Mouse (Mus musculus): ENCODE data around the gene Babam2. TPM values are rescaled to one million over a fixed set of nuclear protein-coding genes. Genes with fewer than 3 reads are reported as not detected.

Babam2 gene
- polyA plus RNA-seq, 1 experiment from 2014 or later: 46.2 TPM

DNA sequence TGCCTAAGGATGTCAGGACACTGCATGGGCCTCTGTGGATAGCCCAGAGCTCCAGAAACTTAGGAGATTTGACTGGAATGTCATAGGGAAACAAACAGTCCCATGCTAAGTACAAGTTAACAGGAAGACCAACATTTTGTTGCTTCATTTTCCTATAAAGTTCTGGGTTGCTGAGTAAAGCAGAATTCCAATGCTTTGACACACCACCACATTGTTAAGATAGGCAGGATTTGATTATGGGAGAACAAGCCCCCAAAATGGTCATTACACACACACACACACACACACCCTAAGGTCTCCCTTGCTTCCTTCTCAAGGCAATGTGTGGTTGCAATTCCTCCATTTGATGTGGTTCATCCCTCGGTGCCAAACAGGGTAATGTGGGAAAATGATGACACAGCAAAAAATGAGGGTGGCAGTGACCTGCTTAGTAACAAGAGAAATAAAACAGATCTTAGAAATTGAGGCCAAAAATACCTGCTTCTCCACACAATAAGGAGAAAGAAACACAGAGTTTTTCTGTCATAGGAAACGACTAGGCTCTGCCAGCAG is 286.4 kb downstream of the Babam2 start:
- H3K4me3 ChIP-seq (ENCODE audit: low read depth, low read length): no peak overlapping the region
- H3K4me2 ChIP-seq: no peak overlapping the region
- no peaks in the 10 kb centered on the region for H3K9me3 ChIP-seq (ENCODE audit: control insufficient read depth, low read length)
- no peak overlapping the region for H3K27ac ChIP-seq (ENCODE audit: low read depth, low read length)
- DNase-seq (ENCODE audit: low spot score) (no peak), ATAC-seq (replicated peaks; ENCODE audit: low FRiP score) (no peak)
- no peaks in the 10 kb centered on the region for H3K27me3 ChIP-seq (replicated peaks; ENCODE audit: control insufficient read depth, insufficient read depth, low read length)
- no peaks in the 10 kb centered on the region; the same call in 1 of the 2 replicates for H3K4me1 ChIP-seq (replicated peaks; ENCODE audit: control insufficient read depth, insufficient read depth, low read length)
- no peak overlapping the region for H3K9ac ChIP-seq (ENCODE audit: low read depth, low read length)
- H3K36me3 ChIP-seq (ENCODE audit: control insufficient read depth, insufficient read depth, low read length): no peaks in the 10 kb centered on the region
- WGBS: 75% methylated on average over 2 of the region's 2 CpGs

GRCm38 (mm10) chr5:31984369-31984961 is 287.0 kb downstream of the Babam2 start:
- no peak overlapping the region for H3K27ac ChIP-seq (ENCODE audit: low read depth, low read length)
- no peak overlapping the region for H3K4me3 ChIP-seq (ENCODE audit: low read depth, low read length)
- 83% methylated on average over 13 of the region's 13 CpGs for WGBS
- H3K36me3 ChIP-seq (ENCODE audit: control insufficient read depth, insufficient read depth, low read length): no peaks in the 10 kb centered on the region
- no peaks in the 10 kb centered on the region for H3K27me3 ChIP-seq (replicated peaks; ENCODE audit: control insufficient read depth, insufficient read depth, low read length)
- H3K9ac ChIP-seq (ENCODE audit: low read depth, low read length): no peak overlapping the region
- no peaks in the 10 kb centered on the region for H3K9me3 ChIP-seq (ENCODE audit: control insufficient read depth, low read length)
- ATAC-seq (replicated peaks; ENCODE audit: low FRiP score) (no peak), DNase-seq (ENCODE audit: low spot score) (no peak)
- H3K4me1 ChIP-seq (replicated peaks; ENCODE audit: control insufficient read depth, insufficient read depth, low read length): no peaks in the 10 kb centered on the region; the same call in 1 of the 2 replicates
- H3K4me2 ChIP-seq: no peak overlapping the region

DNA sequence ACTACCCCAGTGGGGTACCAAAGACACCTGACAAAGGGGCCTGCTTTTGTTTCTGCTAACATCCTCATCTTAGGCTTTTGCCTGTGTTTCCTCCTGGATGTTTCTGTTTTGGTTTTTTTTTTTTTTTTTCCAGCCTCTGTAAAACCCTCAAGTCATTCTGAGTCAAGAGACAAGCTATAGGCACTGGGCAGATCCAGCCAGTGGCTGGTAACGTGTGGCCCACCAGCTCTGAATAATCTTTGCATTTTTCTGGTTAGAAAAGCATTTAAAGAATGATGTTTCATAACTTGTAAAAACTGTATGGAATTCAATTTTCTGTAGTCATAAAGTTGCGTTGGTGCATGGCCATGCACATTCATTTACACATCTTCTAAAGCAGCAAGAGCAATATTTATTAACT is 287.5 kb downstream of the Babam2 start:
- Histone ChIP-seq H3K9me3 (ENCODE audit: control insufficient read depth, low read length) (no peaks in the 10 kb centered on the region), H3K4me1 (replicated peaks; ENCODE audit: control insufficient read depth, insufficient read depth, low read length) (no peaks in the 10 kb centered on the region; the same call in 1 of the 2 replicates), H3K9ac (ENCODE audit: low read depth, low read length) (no peak overlapping the region), H3K27me3 (replicated peaks; ENCODE audit: control insufficient read depth, insufficient read depth, low read length) (no peaks in the 10 kb centered on the region), H3K36me3 (ENCODE audit: control insufficient read depth, insufficient read depth, low read length) (no peaks in the 10 kb centered on the region), H3K27ac (ENCODE audit: low read depth, low read length) (no peak overlapping the region), H3K4me2 (no peak overlapping the region), H3K4me3 (ENCODE audit: low read depth, low read length) (no peak overlapping the region)
- DNase-seq (ENCODE audit: low spot score) (no peak), ATAC-seq (replicated peaks; ENCODE audit: low FRiP score) (no peak)
- 84% methylated on average over 2 of the region's 2 CpGs for WGBS

DNA sequence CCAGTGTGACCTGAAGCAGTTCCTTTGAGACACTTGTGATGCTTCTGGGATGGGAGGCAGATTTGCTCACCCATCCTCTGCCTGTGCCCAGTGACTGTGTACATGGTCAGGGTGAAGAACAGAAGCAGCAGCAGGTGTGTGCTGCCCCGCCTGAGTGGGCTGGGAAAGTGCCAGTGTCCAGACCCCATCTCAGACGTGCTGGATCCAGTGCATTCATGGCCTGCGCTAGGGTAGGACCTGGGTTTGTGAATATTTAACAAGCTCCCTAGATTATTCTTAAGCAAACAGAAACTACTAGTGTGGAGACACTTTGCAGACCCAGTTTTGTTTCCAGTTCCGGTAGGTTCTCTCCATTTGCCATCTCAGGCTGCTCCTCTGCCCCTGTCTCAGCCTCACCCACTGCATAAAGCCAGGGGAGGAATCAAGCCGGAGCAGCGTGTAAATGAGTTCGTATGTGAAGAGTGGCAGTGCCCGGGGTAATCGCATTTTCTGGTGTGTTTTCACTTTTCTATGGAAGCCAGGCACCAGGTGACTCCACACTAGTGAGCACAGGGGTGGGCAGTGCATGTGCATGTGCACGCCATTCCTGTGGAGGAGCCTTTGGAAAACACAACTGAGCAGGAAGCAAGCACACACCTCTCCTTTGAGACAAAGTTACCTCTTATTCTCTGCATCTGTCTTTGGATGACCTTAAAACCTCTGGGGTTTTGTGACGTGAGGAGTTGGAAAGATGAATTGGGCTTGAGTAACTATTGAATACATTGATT is 290.2 kb downstream of the Babam2 start:
- H3K27me3 ChIP-seq (replicated peaks; ENCODE audit: control insufficient read depth, insufficient read depth, low read length): no peaks in the 10 kb centered on the region
- no peak overlapping the region for H3K4me2 ChIP-seq
- H3K9ac ChIP-seq (ENCODE audit: low read depth, low read length): no peak overlapping the region
- no peaks in the 10 kb centered on the region for H3K36me3 ChIP-seq (ENCODE audit: control insufficient read depth, insufficient read depth, low read length)
- DNase-seq (ENCODE audit: low spot score) (no peak), ATAC-seq (replicated peaks; ENCODE audit: low FRiP score) (no peak)
- H3K4me1 ChIP-seq (replicated peaks; ENCODE audit: control insufficient read depth, insufficient read depth, low read length): no peaks in the 10 kb centered on the region; the same call in 1 of the 2 replicates
- no peaks in the 10 kb centered on the region for H3K9me3 ChIP-seq (ENCODE audit: control insufficient read depth, low read length)
- H3K27ac ChIP-seq (ENCODE audit: low read depth, low read length): no peak overlapping the region
- WGBS: 89% methylated on average over 11 of the region's 11 CpGs
- H3K4me3 ChIP-seq (ENCODE audit: low read depth, low read length): no peak overlapping the region

GRCm38 (mm10) chr5:31997189-31997954 is 299.9 kb downstream of the Babam2 start:
- 72% methylated on average over 4 of the region's 4 CpGs for WGBS
- H3K4me2 ChIP-seq: no peak overlapping the region

GRCm38 (mm10) chr5:31998806-31999205 is 301.3 kb downstream of the Babam2 start:
- no peak overlapping the region for H3K27ac ChIP-seq (ENCODE audit: low read depth, low read length)
- ATAC-seq (replicated peaks; ENCODE audit: low FRiP score): no peak
- H3K27me3 ChIP-seq (replicated peaks; ENCODE audit: control insufficient read depth, insufficient read depth, low read length): no peaks in the 10 kb centered on the region
- H3K9me3 ChIP-seq (ENCODE audit: control insufficient read depth, low read length): no peaks in the 10 kb centered on the region
- no peaks in the 10 kb centered on the region for H3K36me3 ChIP-seq (ENCODE audit: control insufficient read depth, insufficient read depth, low read length)
- WGBS: 59% methylated on average over 2 of the region's 2 CpGs
- no peak overlapping the region for H3K4me3 ChIP-seq (ENCODE audit: low read depth, low read length)
- H3K4me1 ChIP-seq (replicated peaks; ENCODE audit: control insufficient read depth, insufficient read depth, low read length): peaks cover 8% of the 10 kb centered on the region
- H3K9ac ChIP-seq (ENCODE audit: low read depth, low read length): no peak overlapping the region
- DNase-seq (ENCODE audit: low spot score): no peak
- no peak overlapping the region for H3K4me2 ChIP-seq

More at GRCm38 (mm10) chr5:31997189-31997954, 299.9 kb downstream of the Babam2 start:
- no peak overlapping the region for H3K4me3 ChIP-seq (ENCODE audit: low read depth, low read length)
- H3K36me3 ChIP-seq (ENCODE audit: control insufficient read depth, insufficient read depth, low read length): no peaks in the 10 kb centered on the region
- ATAC-seq (replicated peaks; ENCODE audit: low FRiP score) (no peak), DNase-seq (ENCODE audit: low spot score) (no peak)
- H3K9me3 ChIP-seq (ENCODE audit: control insufficient read depth, low read length): no peaks in the 10 kb centered on the region
- no peaks in the 10 kb centered on the region for H3K27me3 ChIP-seq (replicated peaks; ENCODE audit: control insufficient read depth, insufficient read depth, low read length)
- peaks cover 8% of the 10 kb centered on the region for H3K4me1 ChIP-seq (replicated peaks; ENCODE audit: control insufficient read depth, insufficient read depth, low read length)
- H3K27ac ChIP-seq (ENCODE audit: low read depth, low read length): no peak overlapping the region
- H3K9ac ChIP-seq (ENCODE audit: low read depth, low read length): no peak overlapping the region

- DNase-seq (ENCODE audit: low spot score) (no peak), ATAC-seq (replicated peaks; ENCODE audit: low FRiP score) (no peak)
- no peaks in the 10 kb centered on the region for H3K27me3 ChIP-seq (replicated peaks; ENCODE audit: control insufficient read depth, insufficient read depth, low read length)
These were observed 302.6 kb downstream of the Babam2 start for GRCm38 (mm10) chr5:32000076-32000475.

DNA sequence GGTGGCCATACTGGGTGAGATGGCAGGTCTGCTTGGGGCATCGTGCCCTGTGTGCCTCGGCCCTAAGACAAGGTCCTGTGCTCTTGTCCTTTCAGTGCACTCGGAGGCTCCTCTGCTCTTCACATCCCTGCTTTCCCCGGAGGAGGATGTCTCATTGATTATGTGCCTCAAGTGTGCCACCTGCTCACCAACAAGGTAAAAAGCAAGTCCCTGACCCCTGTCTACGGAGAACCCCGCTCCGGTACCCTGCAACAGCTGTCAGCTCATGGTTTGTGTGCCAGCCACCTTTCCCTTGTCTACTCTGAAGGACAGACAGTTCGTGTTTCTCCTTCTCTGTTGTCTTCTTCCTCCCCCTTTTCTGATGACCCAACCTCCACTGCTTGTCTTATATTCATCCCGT is 303.8 kb downstream of the Babam2 start:
- no peaks in the 10 kb centered on the region for H3K27me3 ChIP-seq (replicated peaks; ENCODE audit: control insufficient read depth, insufficient read depth, low read length)
- H3K4me3 ChIP-seq (ENCODE audit: low read depth, low read length): no peak overlapping the region
- H3K27ac ChIP-seq (ENCODE audit: low read depth, low read length): no peak overlapping the region
- H3K4me2 ChIP-seq: no peak overlapping the region
- no peaks in the 10 kb centered on the region for H3K36me3 ChIP-seq (ENCODE audit: control insufficient read depth, insufficient read depth, low read length)
- no peak overlapping the region for H3K9ac ChIP-seq (ENCODE audit: low read depth, low read length)
- no peak for ATAC-seq (replicated peaks; ENCODE audit: low FRiP score)
- WGBS: 68% methylated on average over 9 of the region's 9 CpGs
- H3K9me3 ChIP-seq (ENCODE audit: control insufficient read depth, low read length): no peaks in the 10 kb centered on the region
- H3K4me1 ChIP-seq (replicated peaks; ENCODE audit: control insufficient read depth, insufficient read depth, low read length): peaks cover 8% of the 10 kb centered on the region
- no peak for DNase-seq (ENCODE audit: low spot score)

More at GRCm38 (mm10) chr5:32000076-32000475, 302.6 kb downstream of the Babam2 start:
- Histone ChIP-seq H3K4me1 (replicated peaks; ENCODE audit: control insufficient read depth, insufficient read depth, low read length) (peaks cover 8% of the 10 kb centered on the region), H3K4me3 (ENCODE audit: low read depth, low read length) (no peak overlapping the region), H3K9me3 (ENCODE audit: control insufficient read depth, low read length) (no peaks in the 10 kb centered on the region), H3K9ac (ENCODE audit: low read depth, low read length) (no peak overlapping the region), H3K36me3 (ENCODE audit: control insufficient read depth, insufficient read depth, low read length) (no peaks in the 10 kb centered on the region), H3K4me2 (no peak overlapping the region), H3K27ac (ENCODE audit: low read depth, low read length) (no peak overlapping the region)
- WGBS: 60% methylated on average over 3 of the region's 3 CpGs

Data from liver, embryonic 11.5 days (tissue).